Mouse (Mus musculus) heart, adult 11 months (tissue): ENCODE data around the gene Olig2.

Source experiments
- DNase-seq: peaks from one replicate; pipeline ENCODE4 v3.0.0; 2022

The Olig2 gene

DNA sequence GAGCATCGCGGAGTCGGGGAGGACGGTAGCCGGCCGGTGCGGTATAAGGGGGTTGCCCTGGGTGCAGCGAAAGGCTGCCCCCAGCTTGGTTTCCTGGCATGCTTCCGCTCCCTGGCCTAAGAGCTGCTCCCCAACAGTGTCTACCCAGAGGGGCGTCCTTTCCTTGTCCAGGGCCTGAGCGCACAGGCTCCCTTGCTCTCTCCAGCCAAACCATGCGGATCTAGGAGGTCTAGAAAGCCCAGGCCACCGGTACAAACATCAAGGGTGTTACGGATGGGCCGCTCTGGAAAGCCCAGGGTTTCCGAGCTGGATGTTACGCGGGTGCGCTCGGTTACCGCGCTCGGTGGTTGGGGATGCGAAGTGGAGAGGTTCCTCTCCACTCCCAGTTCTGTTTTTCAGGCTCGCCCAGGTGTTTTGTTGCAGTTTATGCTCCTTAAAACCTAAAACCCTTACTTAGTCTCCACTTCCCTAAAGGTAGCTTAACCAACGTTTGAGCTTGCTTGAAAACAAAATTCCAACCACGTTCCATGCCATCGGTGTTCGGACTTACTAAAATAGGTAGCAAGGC lies 45.8 kb downstream of the Olig2 start:
- no peak for DNase-seq

DNA sequence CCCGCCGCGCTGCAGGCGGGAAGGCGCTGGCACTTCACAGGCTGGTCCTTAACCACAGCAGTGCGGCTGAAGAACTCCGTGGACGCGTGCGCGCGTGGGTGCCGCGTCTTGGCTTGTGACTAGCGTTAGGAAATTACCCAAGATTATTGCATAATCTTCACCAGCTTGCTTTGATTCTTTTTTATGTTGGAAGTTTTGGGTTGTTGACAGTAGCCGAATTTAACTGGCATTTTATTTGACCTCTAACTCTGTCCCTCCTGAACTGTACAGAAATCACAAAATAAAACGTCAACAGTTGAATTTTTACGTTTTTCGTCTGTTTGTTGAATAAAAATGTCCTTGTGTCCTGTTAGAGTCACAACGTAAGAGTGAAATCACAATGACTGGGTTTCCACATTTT lies 46.4 kb downstream of the Olig2 start:
- DNase-seq, result no peak
